Mouse (Mus musculus) thymus, postnatal 0 days (tissue): ENCODE results near the gene Lgr6. TPM values are rescaled to one million over a fixed set of nuclear protein-coding genes. Genes with fewer than 3 reads are reported as not detected.

ENCODE experiments used
- DNase-seq: peaks from one replicate; pipeline ENCODE4 v3.0.0-alpha.2; 2015; ENCODE audit warnings: low spot score
- polyA plus RNA-seq: library from polyadenylated mRNA; unstranded; fragments of >200 nt; fragmentation: Nextera tagmentation; extraction: Ambion mirVana; gene quantifications from 2 replicates; pipeline ENCODE4 v1.2.1, GENCODE M21; 2015

Gene Lgr6
- polyA plus RNA-seq, result 0.12 and 0.31 TPM in 2 replicates

DNA sequence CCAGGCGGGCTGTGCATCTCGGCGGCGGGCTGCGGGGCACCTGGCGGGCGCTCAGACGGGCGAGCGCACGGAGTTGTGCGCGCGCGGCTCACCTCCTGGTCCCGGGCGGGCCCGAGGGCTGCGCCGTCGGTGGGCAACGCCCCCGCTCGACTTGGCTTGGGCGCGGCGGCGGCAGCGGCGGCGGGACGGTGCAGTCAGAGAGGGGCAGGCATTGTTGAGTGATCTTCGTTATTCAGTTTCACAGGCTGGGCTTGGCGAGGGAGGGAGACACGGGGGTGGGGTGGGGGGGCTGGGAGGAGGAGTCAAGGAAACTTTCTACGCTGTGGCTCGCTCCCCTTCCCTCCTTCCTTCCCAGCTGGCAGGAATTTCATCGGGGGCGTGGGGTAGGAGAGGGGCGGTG, at the start of gene Lgr6:
Lgr6 (minus strand) TSS at position 153 of the 400 bp plus-strand sequence.
- DNase-seq, result peak; percentile 44

- peak; percentile 81 for DNase-seq
These were observed 49.4 kb upstream of the Lgr6 start for GRCm38 (mm10) chr1:135154411-135154959.

DNA sequence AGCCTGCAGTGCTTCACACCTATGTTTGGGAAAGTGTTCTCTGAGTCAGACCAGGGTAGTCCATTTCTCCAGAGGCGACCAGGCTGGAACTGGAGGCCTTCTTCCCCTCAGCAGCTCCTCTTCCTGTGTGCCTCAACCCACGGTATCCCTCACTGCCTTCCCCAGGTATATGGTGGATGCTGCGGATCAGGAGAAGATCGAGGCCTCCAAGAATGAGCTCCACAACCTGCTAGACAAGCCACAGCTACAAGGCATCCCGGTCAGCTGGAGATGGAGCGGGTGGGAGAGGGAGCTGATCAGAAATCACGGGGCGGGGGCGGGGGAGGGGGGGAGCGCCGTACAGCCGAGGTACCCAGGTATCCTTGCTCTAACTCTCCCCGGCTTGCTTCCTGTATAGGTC, 48.9 kb upstream of the Lgr6 start:
- DNase-seq, result no peak

DNA sequence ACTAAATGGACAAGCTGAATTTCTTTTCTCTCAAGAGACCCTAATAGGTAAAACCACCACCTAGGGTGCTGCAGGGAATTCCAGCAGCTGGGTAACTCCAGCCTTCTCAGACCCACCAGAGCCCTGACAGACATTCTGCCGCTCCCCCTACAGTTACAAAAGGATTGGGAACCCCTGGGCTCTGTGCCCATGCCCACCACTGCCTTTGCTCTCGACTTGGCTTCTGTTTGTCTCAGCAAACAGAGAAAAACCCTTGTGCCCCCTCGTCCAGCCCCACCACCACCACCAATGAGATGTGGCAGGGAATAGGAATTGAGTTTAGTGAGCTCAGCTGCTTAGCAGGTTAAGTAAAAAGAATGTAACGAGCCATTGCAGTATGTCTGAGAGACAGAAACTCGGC, 43.9 kb upstream of the Lgr6 start:
- DNase-seq, result no peak

- DNase-seq, result no peak
These were observed 43.4 kb upstream of the Lgr6 start for GRCm38 (mm10) chr1:135148476-135148875.

GRCm38 (mm10) chr1:135147702-135148058, 42.6 kb upstream of the Lgr6 start:
- no peak for DNase-seq

DNA sequence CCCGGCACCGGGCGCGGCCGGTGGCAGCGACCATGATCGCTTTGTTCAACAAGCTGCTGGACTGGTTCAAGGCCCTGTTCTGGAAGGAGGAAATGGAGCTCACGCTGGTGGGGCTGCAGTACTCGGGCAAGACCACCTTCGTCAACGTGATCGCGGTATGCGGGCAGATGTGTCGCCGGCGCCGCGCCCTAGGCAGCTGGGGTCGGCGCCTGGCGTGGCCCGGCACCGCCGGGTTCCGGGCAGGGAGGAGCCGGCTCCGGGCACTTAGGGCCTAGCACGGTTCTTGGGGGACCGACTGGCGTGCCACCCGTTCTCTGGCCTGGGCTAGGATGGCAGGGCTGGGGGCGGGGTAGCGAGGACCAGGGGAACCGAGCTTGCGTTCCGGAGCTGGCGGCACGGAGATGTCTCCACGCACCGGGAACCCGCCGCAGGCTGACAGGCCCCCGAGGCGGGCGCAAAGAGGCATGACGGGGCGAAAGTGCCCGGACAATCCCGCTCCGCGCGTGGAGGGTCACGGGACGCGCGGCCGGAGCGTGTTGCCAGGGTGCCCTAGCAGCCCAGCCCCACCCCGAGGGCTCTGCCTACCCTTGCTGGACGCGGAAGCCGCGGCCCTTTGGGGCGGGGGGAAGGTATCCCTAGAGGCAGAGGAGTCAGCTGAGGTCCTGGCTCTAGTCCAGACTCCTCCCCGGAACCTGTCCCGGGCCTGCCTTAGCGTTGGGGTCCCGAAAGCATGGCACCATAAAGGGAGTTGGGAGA, 42.0 kb upstream of the Lgr6 start:
- peak; percentile 48 for DNase-seq

GRCm38 (mm10) chr1:135146077-135146945, 41.2 kb upstream of the Lgr6 start, which contains the start of gene Arl8a:
Gene Arl8a (plus strand): TSS chr1:135146824.
- DNase-seq, result peak; percentile 79

GRCm38 (mm10) chr1:135143940-135144339, 38.9 kb upstream of the Lgr6 start:
- no peak for DNase-seq

GRCm38 (mm10) chr1:135142452-135142851, 37.4 kb upstream of the Lgr6 start:
- no peak for DNase-seq

DNA sequence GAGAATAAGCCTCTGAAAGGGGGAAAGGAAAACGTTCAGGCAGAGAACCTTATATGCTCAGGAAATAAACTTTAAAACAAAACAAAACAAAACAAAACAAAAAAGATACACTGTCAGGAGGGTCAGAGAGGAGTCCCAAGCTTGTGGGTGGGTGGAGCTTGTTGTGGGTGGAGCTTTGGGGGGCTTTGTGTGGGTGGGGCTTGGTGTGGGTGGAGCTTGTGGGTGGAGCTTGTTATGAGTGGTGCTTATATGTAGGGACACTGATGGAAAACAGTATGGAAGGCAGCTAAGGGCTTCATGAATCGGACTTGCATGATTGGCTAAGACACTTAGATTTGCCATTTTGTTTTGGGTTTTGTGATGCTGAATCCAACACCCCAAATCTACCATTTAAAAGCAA, 34.8 kb upstream of the Lgr6 start:
- DNase-seq, result peak; percentile 32

DNA sequence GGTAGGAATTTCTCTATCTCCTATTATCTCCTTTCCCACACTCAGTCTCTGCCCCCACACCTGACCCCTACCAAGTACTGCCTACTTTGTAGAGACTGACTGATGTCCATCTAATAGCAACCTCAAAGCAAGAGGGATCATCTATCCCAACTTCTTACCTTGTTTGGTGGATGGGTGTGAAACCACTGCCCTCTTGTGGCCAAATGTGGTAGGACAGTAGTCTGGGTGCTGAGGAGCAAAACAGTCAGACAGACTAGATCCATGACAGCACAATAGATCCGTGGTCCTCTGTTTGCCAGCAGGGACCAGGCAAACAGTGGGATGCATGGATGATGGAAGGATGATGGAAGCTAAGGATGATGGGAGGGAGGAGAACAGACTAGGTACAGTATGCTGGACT, 31.4 kb upstream of the Lgr6 start:
- DNase-seq, result peak; percentile 83

- no peak for DNase-seq
These were observed 30.2 kb upstream of the Lgr6 start for GRCm38 (mm10) chr1:135135111-135135787.

GRCm38 (mm10) chr1:135133678-135134435, 28.8 kb upstream of the Lgr6 start:
- peak; percentile 50 for DNase-seq

DNA sequence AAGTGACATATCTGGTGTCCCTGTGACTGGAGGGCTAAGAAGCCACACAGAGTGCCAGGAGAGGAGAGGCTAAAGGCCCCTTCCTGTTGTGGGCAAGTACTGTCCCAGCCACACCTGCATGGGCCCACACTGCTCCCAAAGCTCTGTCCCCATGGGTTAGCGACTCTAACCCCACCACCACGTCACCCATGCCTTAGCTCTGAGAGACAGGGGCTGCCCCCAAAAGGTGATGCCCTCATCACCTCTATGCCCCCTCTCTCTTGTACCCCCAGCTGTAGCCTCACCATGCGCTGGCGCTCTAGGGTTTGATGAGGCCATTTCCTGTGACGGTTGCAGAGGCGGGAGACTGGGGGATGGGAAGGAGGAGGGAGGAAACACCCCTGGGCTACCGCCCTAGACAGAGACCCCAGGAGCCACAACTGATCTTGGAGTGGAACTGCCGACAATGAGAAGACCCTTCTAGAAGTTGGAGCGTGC, 27.9 kb upstream of the Lgr6 start:
- peak; percentile 91 for DNase-seq

GRCm38 (mm10) chr1:135132473-135132872, 27.4 kb upstream of the Lgr6 start, which contains the start of gene Ptpn7:
Gene Ptpn7 (plus strand): TSS chr1:135132700.
- DNase-seq, result peak; percentile 93

DNA sequence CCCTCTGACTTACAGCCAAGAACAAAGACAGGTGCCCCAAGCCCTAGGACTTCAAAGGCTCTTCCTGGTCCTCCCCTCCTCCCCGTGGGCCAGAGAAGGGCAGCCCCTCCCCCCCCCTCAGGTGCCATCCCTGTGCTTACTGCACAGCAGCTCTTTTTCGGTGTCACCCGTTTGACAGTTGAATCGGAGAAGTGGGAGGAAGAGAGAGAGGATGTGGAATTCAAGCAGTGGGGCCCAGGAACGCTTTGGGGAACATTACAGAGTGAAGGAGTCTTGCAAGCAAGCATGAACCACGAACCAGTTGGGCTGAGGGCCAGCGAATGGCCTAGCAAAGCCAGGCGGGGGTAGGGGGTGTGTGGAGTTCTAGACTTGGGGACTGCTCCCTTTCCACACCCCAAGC, 26.5 kb upstream of the Lgr6 start:
- DNase-seq, result peak; percentile 54

DNA sequence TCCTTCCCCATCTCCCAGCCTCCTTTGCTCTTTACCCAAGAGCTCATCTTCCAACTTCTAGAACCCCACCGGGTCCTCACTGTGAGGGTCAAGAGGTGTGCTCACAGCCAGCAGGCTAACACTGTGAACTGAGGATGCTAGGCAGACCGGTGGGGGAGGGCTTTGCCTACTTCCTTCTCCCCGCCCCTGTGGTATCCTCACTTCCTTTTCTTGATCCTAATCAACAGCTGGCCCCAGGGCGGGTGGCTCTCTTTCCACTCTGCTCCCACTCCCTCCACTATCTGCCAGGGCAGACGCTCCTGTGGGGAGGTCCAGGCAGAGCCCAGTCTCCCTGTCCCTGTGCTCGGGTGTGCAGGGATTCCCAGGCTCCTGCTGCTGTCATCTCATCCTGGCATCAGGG, 26.0 kb upstream of the Lgr6 start:
- peak; percentile 76 for DNase-seq

DNA sequence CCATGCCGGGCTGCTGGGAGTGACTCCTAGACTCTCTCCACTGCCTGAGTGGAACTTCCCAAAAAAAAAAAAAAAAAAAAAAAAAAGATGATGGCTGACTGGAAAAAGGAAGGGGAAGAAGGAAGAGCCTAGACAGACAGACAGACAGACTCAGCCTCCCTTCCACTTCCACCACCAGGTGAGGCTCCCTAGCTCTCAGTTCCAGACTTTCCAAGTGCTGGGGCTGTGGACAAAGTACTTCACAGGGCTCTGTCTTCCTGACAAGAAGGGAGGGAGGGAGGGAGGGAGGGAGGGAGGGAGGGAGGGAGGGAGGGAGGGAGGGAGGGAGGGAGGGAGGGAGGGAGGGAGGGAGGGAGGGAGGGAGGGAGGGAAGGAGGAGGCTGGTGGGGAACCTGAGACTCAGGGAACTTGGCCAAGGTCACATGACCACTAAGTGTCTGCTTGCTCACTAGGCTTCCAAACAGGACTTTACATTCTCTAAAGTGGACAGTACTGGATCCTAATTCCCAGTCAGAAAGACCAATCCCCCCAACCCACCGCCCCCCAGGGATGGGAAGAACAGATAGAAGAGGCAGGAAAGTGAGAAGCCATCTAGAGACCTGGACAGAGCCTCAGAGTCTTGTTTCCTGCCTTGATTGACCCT, 25.4 kb upstream of the Lgr6 start:
- no peak for DNase-seq
